Mouse (Mus musculus): ENCODE measurements around the gene Shank3. TPM values are rescaled to one million over a fixed set of nuclear protein-coding genes. Genes with fewer than 3 reads are reported as not detected.

Shank3 gene
- polyA plus RNA-seq, 1 experiment from 2014 or later = 2.6 TPM

GRCm38 (mm10) chr15:89488182-89488581 is 11.2 kb upstream of the Shank3 start:
- H3K4me1 ChIP-seq = no peaks in the 10 kb centered on the region
- WGBS = 54% methylated on average over 12 of the region's 12 CpGs

DNA sequence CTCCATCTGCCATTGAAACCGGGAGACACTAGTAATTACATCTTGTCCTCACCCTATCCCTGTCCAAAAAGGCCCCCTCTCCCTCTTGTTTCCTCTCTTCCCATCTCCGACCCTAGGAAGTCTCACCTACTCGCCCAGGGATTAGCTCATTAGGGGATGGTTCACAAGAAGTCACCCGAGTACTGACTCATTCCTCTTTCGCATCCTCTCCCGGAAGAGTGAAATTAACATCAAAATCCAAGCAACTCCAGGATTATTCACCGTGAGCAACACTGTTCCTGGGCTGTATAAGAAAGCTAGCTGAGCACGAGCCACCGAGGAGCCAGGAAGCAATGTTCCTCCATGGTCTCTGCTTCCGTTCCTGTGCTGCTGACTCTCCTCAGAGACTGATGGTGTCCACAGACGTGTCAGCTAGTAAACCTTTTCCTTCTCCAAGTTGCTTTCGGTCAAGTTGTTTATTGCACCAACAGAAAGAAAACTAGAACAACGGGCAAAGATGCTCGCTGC is 10.8 kb upstream of the Shank3 start:
- Histone ChIP-seq H3K36me3 (no peaks in the 10 kb centered on the region), H3K27me3 (ENCODE audit: insufficient read depth, poor library complexity, severe bottlenecking) (no peaks in the 10 kb centered on the region), H3K4me3 (no peak overlapping the region), H3K27ac (no peak overlapping the region), H3K4me1 (no peaks in the 10 kb centered on the region), H3K9me3 (no peaks in the 10 kb centered on the region)
- 33% methylated on average over 14 of the region's 14 CpGs for WGBS
- DNase-seq (ENCODE audit: low spot score) = no peak

More at GRCm38 (mm10) chr15:89488182-89488581, 11.2 kb upstream of the Shank3 start:
- Histone ChIP-seq H3K27me3 (ENCODE audit: insufficient read depth, poor library complexity, severe bottlenecking) (no peaks in the 10 kb centered on the region), H3K36me3 (no peaks in the 10 kb centered on the region), H3K27ac (no peak overlapping the region), H3K4me3 (no peak overlapping the region), H3K9me3 (no peaks in the 10 kb centered on the region)
- no peak for DNase-seq (ENCODE audit: low spot score)

DNA sequence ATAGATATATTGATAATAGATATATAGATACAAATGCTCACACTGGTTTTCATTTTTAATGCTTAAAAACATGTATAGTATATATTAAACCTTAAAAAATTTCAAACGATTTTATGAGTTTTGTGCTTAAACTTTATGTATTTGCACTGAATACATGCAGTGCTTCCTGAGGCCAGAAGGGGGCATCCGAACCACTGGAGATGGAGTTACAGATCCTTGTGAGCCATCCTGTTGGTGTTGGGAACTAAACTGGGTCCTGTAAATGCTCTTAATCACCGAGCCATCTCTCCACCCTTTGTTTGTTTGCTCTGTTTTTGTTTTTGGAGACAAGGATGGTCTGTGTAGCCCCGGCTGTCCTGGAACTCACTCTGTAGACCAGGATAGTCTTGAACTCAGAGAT is 4.5 kb upstream of the Shank3 start:
- no peak overlapping the region for H3K4me3 ChIP-seq
- peaks cover 24% of the 10 kb centered on the region for H3K4me1 ChIP-seq
- H3K36me3 ChIP-seq = no peaks in the 10 kb centered on the region
- DNase-seq (ENCODE audit: low spot score) = no peak
- H3K27me3 ChIP-seq (ENCODE audit: insufficient read depth, poor library complexity, severe bottlenecking) = peaks cover 36% of the 10 kb centered on the region
- no peak overlapping the region for H3K27ac ChIP-seq
- 67% methylated on average over 4 of the region's 4 CpGs for WGBS
- H3K9me3 ChIP-seq = no peaks in the 10 kb centered on the region

DNA sequence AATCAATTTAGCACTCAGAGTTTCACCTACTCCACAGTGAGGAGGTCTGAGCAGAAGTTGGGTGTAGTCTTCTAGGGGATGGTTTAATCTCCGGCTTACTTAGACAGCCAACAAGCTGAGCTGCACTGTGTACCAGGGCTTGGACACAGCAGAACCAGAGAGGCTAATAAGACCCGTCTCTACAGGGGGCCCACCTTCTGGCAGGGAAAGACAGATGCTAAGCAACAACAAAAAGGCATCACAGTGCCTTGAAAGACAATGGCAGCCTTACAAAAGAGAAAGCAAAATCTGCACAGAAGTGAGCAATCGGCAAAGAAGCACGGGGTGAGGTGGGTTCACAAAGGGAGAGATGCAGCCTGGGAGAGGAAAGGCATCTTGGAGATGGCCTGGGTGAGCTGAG is 3.3 kb upstream of the Shank3 start:
- WGBS = 58% methylated on average over 4 of the region's 4 CpGs

DNA sequence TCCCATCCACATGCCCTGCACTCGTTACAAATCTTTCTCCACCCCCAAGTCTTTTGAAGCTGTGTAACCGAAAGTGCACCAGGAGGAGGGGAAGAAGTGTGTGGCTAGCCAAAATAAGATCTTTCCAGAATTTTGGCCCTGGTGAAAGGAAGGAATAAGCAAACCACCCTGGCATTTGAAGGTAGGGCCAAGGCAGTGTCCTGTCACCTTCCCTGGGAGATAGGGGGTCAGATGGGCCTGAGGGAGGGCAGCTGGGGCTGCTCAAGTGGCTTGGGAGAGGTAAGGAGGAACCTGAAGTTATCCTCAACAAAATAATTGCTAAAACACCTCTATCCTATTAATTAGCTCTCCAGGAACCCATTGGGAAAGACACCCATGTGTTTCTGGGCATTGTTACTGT is 2.6 kb upstream of the Shank3 start:
- peak overlapping the region; percentile 42 for H3K27ac ChIP-seq

More for the DNA sequence above, 3.3 kb upstream of the Shank3 start:
- no peak for DNase-seq (ENCODE audit: low spot score)
- Histone ChIP-seq H3K9me3 (no peaks in the 10 kb centered on the region), H3K27me3 (ENCODE audit: insufficient read depth, poor library complexity, severe bottlenecking) (peaks cover 46% of the 10 kb centered on the region), H3K4me3 (no peak overlapping the region), H3K36me3 (0 out of 2 replicates have a peak, but pooled peaks cover under 1% of the 10 kb centered on the region), H3K4me1 (peaks cover 31% of the 10 kb centered on the region), H3K27ac (no peak overlapping the region)

DNA sequence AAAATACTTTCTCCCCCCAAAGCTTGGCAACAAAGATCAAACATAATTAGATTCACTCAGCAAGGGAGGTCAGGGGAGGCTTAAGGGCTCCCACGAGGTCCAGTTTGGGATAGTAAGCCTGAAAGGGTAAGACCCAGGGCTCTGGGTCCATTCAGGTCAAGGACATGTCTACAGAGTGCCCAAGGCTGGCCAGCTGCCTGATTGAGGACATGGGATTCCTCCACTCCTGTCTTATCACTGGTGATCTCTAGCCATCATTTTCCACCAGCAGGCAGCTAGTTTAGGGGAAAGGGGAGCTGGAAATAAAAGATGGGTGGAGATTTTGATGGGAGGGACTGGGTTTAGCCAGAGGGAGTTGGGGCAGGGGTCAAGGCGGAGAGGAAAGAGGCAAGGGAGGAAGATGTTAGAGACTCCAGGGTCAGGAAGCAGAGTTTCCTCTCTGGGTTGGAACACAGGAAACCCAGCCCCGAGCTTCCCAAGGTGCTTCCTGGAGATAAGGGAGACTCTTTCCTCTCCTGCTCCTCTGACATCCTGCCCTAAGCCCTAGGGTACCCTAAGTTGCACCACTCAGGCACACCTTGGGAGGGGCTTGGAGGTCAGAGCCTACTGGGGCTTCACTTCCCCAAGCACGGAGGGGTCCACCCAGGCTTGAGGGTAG is 1.9 kb upstream of the Shank3 start:
- H3K4me3 ChIP-seq = peak overlapping the region; percentile 81
- no peaks in the 10 kb centered on the region for H3K9me3 ChIP-seq
- peak; percentile 86 for DNase-seq (ENCODE audit: low spot score)
- peak overlapping the region; percentile 88 for H3K27ac ChIP-seq
- peaks cover 31% of the 10 kb centered on the region for H3K4me1 ChIP-seq
- WGBS = 17% methylated on average over 4 of the region's 4 CpGs
- H3K36me3 ChIP-seq = 0 out of 2 replicates have a peak, but pooled peaks cover 10% of the 10 kb centered on the region
- H3K27me3 ChIP-seq (ENCODE audit: insufficient read depth, poor library complexity, severe bottlenecking) = peaks cover 60% of the 10 kb centered on the region

More for the DNA sequence above, 2.6 kb upstream of the Shank3 start:
- 40% methylated on average over 2 of the region's 2 CpGs for WGBS
- Histone ChIP-seq H3K4me3 (no peak overlapping the region), H3K4me1 (peaks cover 31% of the 10 kb centered on the region), H3K36me3 (0 out of 2 replicates have a peak, but pooled peaks cover 7% of the 10 kb centered on the region), H3K27me3 (ENCODE audit: insufficient read depth, poor library complexity, severe bottlenecking) (peaks cover 53% of the 10 kb centered on the region), H3K9me3 (no peaks in the 10 kb centered on the region)
- no peak for DNase-seq (ENCODE audit: low spot score)

DNA sequence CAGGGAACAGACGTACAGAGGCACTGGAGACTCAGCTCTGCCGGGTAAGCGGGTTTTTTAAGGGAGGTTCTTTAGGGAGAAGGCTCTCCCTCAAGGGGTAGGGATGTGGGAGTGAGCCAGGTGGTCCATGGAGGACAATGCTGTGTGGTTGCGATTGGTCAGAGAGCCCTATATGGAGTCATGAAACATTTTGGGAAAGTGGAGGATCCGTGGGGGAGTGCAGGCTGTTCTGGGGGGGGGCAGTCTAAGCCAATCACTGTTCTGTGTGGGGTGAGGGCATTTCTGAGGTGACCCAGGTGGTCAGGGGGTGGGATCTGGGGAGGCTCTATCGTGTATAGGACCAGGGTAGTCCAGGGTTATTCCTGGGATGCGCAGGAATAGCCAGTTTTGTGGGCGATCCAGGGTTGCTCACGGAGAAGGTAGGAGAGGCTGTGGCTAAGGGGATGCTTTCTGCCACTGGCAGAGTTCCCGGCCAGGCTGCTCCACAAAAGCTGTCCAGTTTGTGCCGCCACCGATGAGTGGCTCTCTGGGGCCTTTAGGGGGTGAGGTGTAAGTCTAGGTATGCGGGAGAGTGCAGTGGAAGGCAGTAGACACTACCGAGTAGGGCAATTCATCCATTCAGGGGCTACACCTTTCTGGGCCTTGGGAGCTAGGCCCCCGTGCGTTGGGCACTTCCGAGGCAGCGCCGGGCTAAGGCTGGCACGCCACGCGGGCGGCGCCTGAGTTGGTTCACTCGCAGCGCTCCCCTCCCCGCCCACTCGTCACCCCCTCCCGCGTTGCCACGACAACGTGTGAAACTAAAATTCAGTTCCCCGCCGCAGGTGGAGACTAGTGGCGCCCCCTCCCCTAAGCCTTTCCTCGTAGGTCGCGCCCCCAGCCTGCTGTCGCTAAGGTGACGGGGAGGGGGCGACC is 1.1 kb upstream of the Shank3 start:
- Histone ChIP-seq H3K4me3 (peak overlapping the region; percentile 81), H3K9me3 (no peaks in the 10 kb centered on the region), H3K4me1 (peaks cover 31% of the 10 kb centered on the region), H3K27ac (peak overlapping the region; percentile 88), H3K27me3 (ENCODE audit: insufficient read depth, poor library complexity, severe bottlenecking) (peaks cover 62% of the 10 kb centered on the region), H3K36me3 (peaks cover 12% of the 10 kb centered on the region; the same call in 1 of the 2 replicates)
- 2% methylated on average over 41 of the region's 41 CpGs for WGBS
- no peak for DNase-seq (ENCODE audit: low spot score)

GRCm38 (mm10) chr15:89499784-89500220 is 379 bp downstream of the Shank3 start:
- peaks cover 27% of the 10 kb centered on the region for H3K36me3 ChIP-seq
- H3K27ac ChIP-seq = peak overlapping the region; percentile 88
- peaks cover 31% of the 10 kb centered on the region for H3K4me1 ChIP-seq
- peak overlapping the region; percentile 81 for H3K4me3 ChIP-seq
- peaks cover 73% of the 10 kb centered on the region for H3K27me3 ChIP-seq (ENCODE audit: insufficient read depth, poor library complexity, severe bottlenecking)
- WGBS = under 1% methylated on average over 40 of the region's 60 CpGs
- DNase-seq (ENCODE audit: low spot score) = no peak
- no peaks in the 10 kb centered on the region for H3K9me3 ChIP-seq

DNA sequence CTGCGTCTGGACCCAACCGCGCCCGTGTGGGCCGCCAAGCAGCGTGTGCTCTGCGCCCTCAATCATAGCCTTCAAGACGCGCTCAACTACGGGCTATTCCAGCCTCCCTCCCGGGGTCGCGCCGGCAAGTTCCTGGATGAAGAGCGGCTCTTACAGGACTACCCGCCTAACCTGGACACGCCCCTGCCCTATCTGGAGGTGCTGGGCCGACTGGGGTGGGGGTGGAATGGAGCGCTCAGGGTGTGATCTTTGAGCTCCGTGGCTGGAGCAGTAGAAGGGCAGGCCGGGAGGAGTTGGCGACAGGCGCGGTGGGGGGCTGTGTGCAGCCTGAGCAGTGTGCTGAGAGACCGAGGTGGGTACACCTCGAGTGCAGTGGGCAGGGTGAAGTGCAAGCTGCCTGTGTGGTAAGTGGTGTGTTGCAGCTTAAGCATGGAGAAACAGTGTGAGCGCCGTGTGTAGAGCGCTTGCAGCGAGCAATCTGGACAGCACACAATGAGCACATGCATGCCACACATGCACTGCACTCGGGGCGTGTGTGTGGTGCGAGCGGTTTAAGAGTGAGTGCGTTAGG is 883 bp downstream of the Shank3 start:
- 2% methylated on average over 35 of the region's 35 CpGs for WGBS
- peak overlapping the region; percentile 88 for H3K27ac ChIP-seq
- H3K27me3 ChIP-seq (ENCODE audit: insufficient read depth, poor library complexity, severe bottlenecking) = peaks cover 73% of the 10 kb centered on the region
- peak overlapping the region; percentile 81 for H3K4me3 ChIP-seq
- H3K9me3 ChIP-seq = no peaks in the 10 kb centered on the region
- H3K36me3 ChIP-seq = peaks cover 31% of the 10 kb centered on the region
- DNase-seq (ENCODE audit: low spot score) = no peak
- peaks cover 31% of the 10 kb centered on the region for H3K4me1 ChIP-seq

GRCm38 (mm10) chr15:89501321-89501720 is 1.9 kb downstream of the Shank3 start:
- peaks cover 39% of the 10 kb centered on the region for H3K36me3 ChIP-seq
- H3K27me3 ChIP-seq (ENCODE audit: insufficient read depth, poor library complexity, severe bottlenecking) = peaks cover 68% of the 10 kb centered on the region
- WGBS = 81% methylated on average over 3 of the region's 3 CpGs
- peak overlapping the region; percentile 81; the same call in 1 of the 2 replicates for H3K4me3 ChIP-seq
- no peak for DNase-seq (ENCODE audit: low spot score)
- no peaks in the 10 kb centered on the region for H3K9me3 ChIP-seq
- H3K4me1 ChIP-seq = peaks cover 31% of the 10 kb centered on the region
- no peak overlapping the region for H3K27ac ChIP-seq

DNA sequence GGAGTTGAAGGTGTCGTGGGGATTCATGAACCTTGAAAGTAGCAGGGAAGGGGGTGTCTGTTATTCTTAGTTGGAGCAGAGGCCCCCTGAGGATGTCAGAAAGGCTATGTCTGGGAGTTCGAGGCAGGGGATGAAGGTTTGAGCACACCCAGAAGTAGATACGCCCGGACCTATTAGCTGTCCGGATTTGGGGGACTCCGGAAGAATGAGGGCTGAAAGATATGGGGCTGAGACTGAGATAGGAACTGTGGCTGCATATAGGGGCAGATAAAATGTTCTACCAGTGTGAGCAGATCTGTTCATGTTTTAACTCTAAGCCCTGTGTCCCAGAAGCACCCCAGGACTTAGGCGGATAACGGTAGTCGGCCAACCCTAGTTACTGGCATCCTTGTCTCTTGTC is 5.4 kb downstream of the Shank3 start:
- no peak for DNase-seq (ENCODE audit: low spot score)
- H3K4me1 ChIP-seq = peaks cover 8% of the 10 kb centered on the region
- H3K27ac ChIP-seq = no peak overlapping the region
- peaks cover 37% of the 10 kb centered on the region for H3K27me3 ChIP-seq (ENCODE audit: insufficient read depth, poor library complexity, severe bottlenecking)
- no peak overlapping the region for H3K4me3 ChIP-seq
- H3K9me3 ChIP-seq = no peaks in the 10 kb centered on the region
- WGBS = 86% methylated on average over 9 of the region's 9 CpGs
- peaks cover 51% of the 10 kb centered on the region for H3K36me3 ChIP-seq

GRCm38 (mm10) chr15:89507751-89508150 is 8.3 kb downstream of the Shank3 start:
- DNase-seq (ENCODE audit: low spot score) = no peak
- 86% methylated on average over 8 of the region's 8 CpGs for WGBS
- peaks cover 42% of the 10 kb centered on the region for H3K36me3 ChIP-seq
- peaks cover 12% of the 10 kb centered on the region; the same call in 1 of the 2 replicates for H3K27me3 ChIP-seq (ENCODE audit: insufficient read depth, poor library complexity, severe bottlenecking)
- H3K9me3 ChIP-seq = no peaks in the 10 kb centered on the region
- no peak overlapping the region for H3K4me3 ChIP-seq
- H3K4me1 ChIP-seq = no peaks in the 10 kb centered on the region
- H3K27ac ChIP-seq = no peak overlapping the region

Data from heart, embryonic 10.5 days (tissue).